Mouse (Mus musculus) E14TG2a.4 (cell line): ENCODE measurements around the gene Calhm3.

Experiments
- CTCF ChIP-seq: conservative IDR thresholded peaks from 2 replicates; pipeline ENCODE4 v1.5.1; 2014; ENCODE audit warnings: low read length
- NANOG ChIP-seq: IDR thresholded peaks from 2 replicates; pipeline ENCODE4 v1.6.1; 2014; ENCODE audit warnings: borderline replicate concordance, low read length, mixed read lengths
- POU5F1 ChIP-seq: IDR thresholded peaks from 2 replicates; pipeline ENCODE4 v1.6.1; 2014; ENCODE audit warnings: low read length, borderline replicate concordance

DNA sequence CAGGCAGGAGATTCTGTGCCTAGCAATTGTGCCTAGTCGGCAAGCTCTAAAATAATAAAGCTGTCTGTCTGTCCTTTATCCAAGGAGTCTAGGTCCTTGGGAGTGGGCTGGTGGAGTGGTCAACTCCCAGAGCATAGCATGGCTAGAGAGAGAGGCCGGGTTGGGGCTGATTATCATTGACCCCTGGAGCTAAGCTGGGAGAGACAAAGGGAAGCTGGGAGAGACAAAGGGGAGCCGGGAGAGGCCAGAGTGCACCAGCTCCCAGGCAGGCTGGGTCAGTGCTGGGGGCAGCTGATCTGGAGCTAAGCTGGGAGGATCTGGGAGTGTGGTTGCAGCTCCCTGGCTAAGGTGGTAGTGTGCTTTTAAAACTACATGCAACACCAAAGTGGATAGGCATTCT is 9.2 kb upstream of the Calhm3 start:
- TF ChIP-seq CTCF (no peak), POU5F1 (no peak), NANOG (no peak)
